Mouse (Mus musculus): Measurements from ENCODE around the gene Aldh1b1.

Gene Aldh1b1

GRCm38 (mm10) chr4:45798964-45799363 is at the start of gene Aldh1b1:
Aldh1b1 (plus strand) TSS chr4:45799022.
- peak; percentile 25 for DNase-seq (ENCODE audit: low read depth, low spot score)

- no peak for DNase-seq (ENCODE audit: low read depth, low spot score)
These were observed 49.4 kb upstream of the Aldh1b1 start for GRCm38 (mm10) chr4:45749449-45749848.

GRCm38 (mm10) chr4:45750477-45750876 is 48.3 kb upstream of the Aldh1b1 start:
- no peak for DNase-seq (ENCODE audit: low read depth, low spot score)

- DNase-seq (ENCODE audit: low read depth, low spot score) = no peak
These were observed 45.5 kb upstream of the Aldh1b1 start for GRCm38 (mm10) chr4:45753211-45753809.

GRCm38 (mm10) chr4:45754171-45754570 is 44.7 kb upstream of the Aldh1b1 start:
- no peak for DNase-seq (ENCODE audit: low read depth, low spot score)

GRCm38 (mm10) chr4:45755097-45755496 is 43.7 kb upstream of the Aldh1b1 start:
- no peak for DNase-seq (ENCODE audit: low read depth, low spot score)

GRCm38 (mm10) chr4:45755881-45756280 is 42.9 kb upstream of the Aldh1b1 start:
- DNase-seq (ENCODE audit: low read depth, low spot score) = no peak

- DNase-seq (ENCODE audit: low read depth, low spot score) = no peak
These were observed 40.9 kb upstream of the Aldh1b1 start for GRCm38 (mm10) chr4:45757941-45758340.

GRCm38 (mm10) chr4:45759411-45759810 is 39.4 kb upstream of the Aldh1b1 start:
- DNase-seq (ENCODE audit: low read depth, low spot score) = no peak

- no peak for DNase-seq (ENCODE audit: low read depth, low spot score)
These were observed 36.2 kb upstream of the Aldh1b1 start for GRCm38 (mm10) chr4:45762600-45762999.

- no peak for DNase-seq (ENCODE audit: low read depth, low spot score)
These were observed 35.3 kb upstream of the Aldh1b1 start for GRCm38 (mm10) chr4:45763288-45764140.

GRCm38 (mm10) chr4:45764141-45764494 is 34.7 kb upstream of the Aldh1b1 start:
- DNase-seq (ENCODE audit: low read depth, low spot score) = no peak

- DNase-seq (ENCODE audit: low read depth, low spot score) = no peak
These were observed 33.7 kb upstream of the Aldh1b1 start for GRCm38 (mm10) chr4:45765121-45765564.

- DNase-seq (ENCODE audit: low read depth, low spot score) = no peak
These were observed 33.1 kb upstream of the Aldh1b1 start for GRCm38 (mm10) chr4:45765565-45766201.

GRCm38 (mm10) chr4:45766774-45767173 is 32.0 kb upstream of the Aldh1b1 start:
- no peak for DNase-seq (ENCODE audit: low read depth, low spot score)

- no peak for DNase-seq (ENCODE audit: low read depth, low spot score)
These were observed 30.8 kb upstream of the Aldh1b1 start for GRCm38 (mm10) chr4:45767891-45768558.

GRCm38 (mm10) chr4:45769141-45769540 is 29.7 kb upstream of the Aldh1b1 start:
- DNase-seq (ENCODE audit: low read depth, low spot score) = no peak

- DNase-seq (ENCODE audit: low read depth, low spot score) = no peak
These were observed 28.8 kb upstream of the Aldh1b1 start for GRCm38 (mm10) chr4:45769791-45770637.

GRCm38 (mm10) chr4:45770638-45771033 is 28.2 kb upstream of the Aldh1b1 start:
- no peak for DNase-seq (ENCODE audit: low read depth, low spot score)

GRCm38 (mm10) chr4:45771173-45771572 is 27.6 kb upstream of the Aldh1b1 start:
- DNase-seq (ENCODE audit: low read depth, low spot score) = no peak

GRCm38 (mm10) chr4:45771619-45772018 is 27.2 kb upstream of the Aldh1b1 start:
- DNase-seq (ENCODE audit: low read depth, low spot score) = no peak

All from skeletal muscle tissue, adult 2 months (tissue).